Mouse (Mus musculus) adrenal gland, postnatal 36 days (tissue): ENCODE measurements at regions not wholly inside any gene's neighbourhood (a gene's known extent, or its start where the extent isn't known, plus 50 kb on each side); places are given as distances from the start of the nearest gene placed in this dataset.

Source experiments
- DNase-seq, 2 experiments: peaks; one replicate each; pipeline ENCODE4 v3.0.0; 2021; ENCODE audit warnings: mixed read lengths in 1 of 2

- no peak for DNase-seq
These were observed 852.0 kb upstream of the Agtr1b start for GRCm38 (mm10) chr3:21218936-21219335.

DNA sequence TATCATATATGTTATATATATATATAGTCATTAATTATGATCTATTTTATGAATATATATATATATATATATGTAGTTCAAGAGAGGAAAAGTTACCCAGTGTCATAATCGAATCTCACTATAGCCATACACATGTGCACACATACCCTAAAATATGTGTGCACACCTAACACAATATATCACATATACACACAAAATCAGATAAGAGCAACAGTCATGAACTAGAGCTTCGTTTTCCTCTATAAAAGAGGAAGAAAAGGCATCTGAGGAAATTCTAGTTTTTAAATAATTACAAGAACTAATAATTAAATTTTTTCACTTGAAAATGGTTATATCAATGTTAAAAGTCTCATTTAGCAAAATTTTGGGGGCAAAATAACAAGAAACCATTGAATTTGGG is 835.3 kb upstream of the Tbl1xr1 start:
- DNase-seq: no peak

GRCm38 (mm10) chr3:21256129-21256760 is 820.2 kb upstream of the Tbl1xr1 start:
- no peak for DNase-seq

DNA sequence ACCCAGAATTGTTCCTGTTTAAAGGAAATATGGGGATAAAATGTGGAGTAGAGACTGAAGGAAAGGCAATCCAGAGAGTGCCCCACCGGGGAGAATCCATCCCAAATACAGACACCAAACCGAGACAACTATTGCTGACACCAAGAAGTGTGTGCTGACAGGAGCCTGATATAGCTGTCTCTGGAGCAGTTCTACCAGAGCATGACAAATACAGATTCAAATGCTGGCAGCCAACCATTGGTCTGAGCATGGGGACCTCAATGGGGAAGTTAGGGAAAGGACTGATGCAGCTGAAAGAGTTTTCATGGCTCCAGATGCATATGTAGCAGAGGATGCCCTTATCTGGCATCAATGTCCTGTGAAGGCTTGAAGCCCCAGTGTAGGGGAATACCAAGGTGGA is 813.1 kb upstream of the Tbl1xr1 start:
- no peak for DNase-seq

- no peak for DNase-seq
These were observed 811.0 kb upstream of the Tbl1xr1 start for GRCm38 (mm10) chr3:21265491-21265890.

DNA sequence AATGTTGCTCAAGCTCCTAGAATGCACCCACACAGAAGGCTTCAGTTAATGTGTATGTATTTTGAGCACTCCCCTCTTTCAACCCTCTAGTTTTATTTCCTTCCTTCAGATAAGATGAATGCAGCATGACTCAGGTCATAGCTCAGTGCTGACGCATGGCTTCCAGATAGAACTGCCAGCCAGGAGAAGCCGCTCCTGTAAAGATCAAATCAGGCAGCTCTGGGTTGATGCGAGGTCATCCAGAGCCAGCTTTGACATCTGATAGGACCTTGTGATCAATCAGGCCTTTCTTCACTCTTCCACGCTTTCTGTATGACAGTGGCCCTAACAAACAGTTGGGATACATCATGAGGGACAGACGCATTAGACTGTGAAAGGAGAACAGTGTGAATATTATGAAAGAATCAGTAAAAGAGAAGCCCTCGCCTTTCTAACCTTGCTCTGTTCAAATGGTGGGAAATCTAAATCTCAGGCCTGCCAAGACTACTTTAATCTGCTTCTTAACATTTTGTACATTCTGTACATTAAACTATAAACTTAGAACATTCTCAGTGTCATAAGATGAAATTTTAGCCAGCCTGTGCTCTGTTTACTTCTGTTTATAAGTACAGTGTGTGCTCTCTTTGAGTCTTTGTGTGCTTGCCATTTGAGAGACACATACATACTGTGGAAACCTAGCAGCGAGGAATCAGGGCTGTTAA is 807.9 kb upstream of the Tbl1xr1 start:
- peak; percentile 75 to 79 for DNase-seq

DNA sequence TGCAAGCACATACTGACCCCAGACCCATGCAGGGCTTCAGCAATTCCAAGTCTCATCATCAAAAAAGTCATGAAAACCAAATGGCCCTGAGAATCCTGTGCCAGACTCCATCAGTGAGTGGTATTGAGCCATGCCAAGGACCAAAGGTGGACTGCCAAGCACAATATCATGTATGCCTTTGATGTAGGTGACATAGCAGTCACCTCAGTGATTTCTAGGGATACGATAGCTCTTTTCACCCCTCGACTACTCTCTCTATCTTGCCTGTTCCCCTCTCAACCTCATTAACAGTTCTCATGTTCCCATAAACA is 807.4 kb upstream of the Tbl1xr1 start:
- no peak for DNase-seq

DNA sequence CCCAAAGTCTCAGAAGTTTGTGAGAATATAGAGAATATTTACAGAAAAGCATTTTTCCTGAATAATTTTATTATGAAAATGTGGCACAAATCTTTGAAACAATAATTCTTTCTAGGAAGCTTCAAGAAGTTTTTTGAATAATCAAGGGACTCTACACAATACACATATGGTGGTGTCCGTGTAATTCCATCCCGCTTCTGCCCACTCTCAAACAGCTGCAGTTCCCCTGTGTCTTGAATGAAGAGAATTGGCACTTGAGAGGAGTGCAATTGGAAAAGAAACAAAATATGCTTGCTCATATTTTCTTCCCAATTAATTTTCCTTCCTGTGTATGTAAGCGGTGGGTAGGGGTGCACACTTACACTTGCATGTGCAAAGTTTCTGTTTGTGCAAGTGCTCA is 805.7 kb upstream of the Tbl1xr1 start:
- DNase-seq: no peak

GRCm38 (mm10) chr3:21272219-21272618 is 804.2 kb upstream of the Tbl1xr1 start:
- DNase-seq: peak; percentile 38 to 60

DNA sequence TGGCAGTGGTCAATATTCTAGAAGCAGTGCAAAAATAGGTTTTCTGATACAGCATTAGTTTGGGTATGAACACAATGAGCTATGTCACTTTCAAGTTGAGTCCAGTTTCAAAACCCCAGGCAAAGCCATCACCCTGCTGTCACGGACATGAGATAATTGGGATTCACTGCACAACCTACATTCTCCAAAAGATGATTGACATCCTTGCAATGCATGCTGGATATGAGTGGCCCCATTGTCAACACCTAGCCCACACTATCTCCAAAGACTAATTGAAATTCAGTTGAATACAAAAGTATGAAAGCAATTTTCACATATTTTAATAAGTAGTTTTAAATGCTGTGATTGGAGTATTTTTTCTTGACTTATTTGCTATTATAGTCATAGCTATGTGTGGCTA is 783.7 kb upstream of the Tbl1xr1 start:
- DNase-seq: no peak

DNA sequence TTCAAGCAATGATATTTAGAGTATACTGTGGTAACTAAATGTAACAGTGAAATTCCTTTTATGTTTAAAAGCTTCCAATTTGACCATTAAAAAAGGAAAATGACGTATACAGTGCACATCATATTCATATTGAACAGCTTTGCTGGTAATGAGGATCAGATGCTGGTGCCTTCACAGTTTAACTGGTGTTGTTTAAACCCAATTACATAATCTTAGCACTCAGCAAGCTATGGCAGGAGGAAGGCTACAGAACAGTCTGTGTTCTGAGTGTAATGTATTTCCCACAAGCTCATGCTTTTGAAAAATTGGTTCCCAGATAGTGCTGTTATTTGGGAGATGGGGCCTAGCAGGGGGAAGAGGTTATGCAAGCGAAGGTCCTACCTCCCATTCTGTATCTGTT is 783.1 kb upstream of the Tbl1xr1 start:
- no peak for DNase-seq

DNA sequence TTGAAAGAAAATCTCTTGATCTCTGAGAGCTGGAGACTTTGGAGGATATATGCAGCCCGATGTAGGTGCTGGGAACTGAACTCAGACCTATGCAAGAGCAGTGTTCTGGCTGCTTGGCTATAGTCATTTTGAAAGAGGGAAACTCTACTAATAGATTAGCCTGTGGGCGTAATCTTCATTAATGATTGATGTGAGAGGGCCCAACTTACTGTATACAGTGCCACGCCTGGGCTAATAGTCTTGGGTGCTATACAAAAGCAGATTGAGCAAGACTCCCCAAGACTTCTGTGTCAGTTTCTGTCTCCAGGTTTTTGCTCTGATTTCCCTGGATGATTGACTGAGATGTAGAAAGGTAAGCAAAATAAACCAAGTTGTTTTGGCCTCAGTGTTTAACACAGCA is 781.7 kb upstream of the Tbl1xr1 start:
- DNase-seq: no peak

- no peak for DNase-seq
These were observed 779.8 kb upstream of the Tbl1xr1 start for GRCm38 (mm10) chr3:21296581-21297110.

GRCm38 (mm10) chr3:21325329-21325896 is 751.0 kb upstream of the Tbl1xr1 start:
- DNase-seq: no peak

GRCm38 (mm10) chr3:21341916-21342315 is 734.5 kb upstream of the Tbl1xr1 start:
- no peak for DNase-seq

GRCm38 (mm10) chr3:21343095-21343494 is 733.4 kb upstream of the Tbl1xr1 start:
- no peak for DNase-seq

- DNase-seq: no peak
These were observed 727.0 kb upstream of the Tbl1xr1 start for GRCm38 (mm10) chr3:21349421-21349820.

DNA sequence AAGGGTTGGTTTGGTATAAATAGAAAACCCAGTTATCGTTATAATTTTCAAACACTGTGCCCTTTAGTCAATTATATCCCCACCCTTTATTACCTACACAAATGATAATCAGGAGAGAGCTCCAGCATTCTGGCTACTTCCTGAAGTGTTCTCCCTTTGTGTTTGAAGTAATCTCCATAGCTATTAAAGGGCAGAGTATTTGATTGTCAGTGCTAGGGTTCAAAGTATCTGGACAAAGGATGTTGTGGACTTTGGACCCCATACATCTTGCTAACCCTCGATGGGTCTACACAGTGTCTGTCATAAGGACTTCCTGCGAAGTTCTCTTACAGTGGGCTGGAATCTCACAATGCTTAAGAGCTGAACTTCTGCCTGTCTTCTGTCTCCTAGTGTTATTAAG is 720.3 kb upstream of the Tbl1xr1 start:
- no peak for DNase-seq

DNA sequence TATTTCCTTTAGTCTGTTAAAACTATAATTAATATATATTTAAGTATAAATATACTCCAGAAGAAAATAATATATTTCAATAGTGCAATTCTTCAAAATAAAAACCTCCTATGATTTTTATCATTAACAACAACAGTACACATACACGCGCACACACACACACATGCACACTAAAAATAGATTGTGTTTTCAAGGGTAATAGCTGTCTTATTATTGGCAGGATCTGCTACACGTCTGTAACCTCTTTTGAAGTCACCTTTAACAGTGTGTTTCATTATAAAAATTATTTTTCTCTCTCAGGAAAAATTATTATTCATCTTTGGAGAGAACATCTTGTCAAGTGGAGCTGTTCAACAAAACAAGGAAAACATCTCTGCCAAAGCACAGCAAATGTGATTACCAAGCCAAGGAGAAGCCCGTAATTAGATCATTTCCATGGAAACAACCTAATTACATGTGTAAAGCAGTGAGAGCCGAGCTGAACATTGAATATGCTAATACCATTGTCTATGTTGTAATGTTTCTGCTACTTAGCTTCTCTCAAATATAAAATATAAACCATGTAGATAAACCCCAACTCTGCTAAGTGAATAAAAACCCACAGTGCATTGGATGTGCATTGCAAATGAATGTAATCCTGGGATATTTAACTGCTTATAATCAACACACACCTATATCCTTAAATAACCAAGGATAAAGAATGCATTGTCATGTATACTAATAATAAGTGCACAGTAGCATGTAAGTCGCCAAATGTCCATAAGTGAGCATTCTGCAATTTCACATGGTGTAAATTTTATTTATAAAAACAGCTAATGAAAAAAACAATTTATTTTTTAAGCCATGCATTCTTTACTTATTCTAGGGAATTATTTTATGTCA is 719.4 kb upstream of the Tbl1xr1 start:
- no peak for DNase-seq

GRCm38 (mm10) chr3:21358068-21358467 is 718.4 kb upstream of the Tbl1xr1 start:
- DNase-seq: no peak

DNA sequence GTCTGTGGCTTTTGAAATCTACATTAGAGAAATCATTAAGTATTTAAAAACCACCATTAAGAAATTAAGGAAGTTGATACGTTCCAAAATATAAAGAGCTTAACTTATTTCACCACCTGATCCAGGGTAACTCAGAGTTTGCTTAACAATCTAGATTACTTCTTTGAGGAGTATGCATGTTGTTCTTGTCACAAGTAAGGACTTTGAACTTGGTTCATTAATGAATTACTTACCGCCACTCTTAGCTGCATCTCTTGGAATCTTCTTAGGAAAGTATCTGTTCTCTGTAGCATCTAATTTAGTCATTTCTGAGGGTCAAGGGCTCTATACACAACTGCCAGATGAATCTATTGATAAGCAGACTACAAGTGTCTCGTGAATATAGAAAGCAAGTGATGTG is 715.4 kb upstream of the Tbl1xr1 start:
- DNase-seq: no peak

DNA sequence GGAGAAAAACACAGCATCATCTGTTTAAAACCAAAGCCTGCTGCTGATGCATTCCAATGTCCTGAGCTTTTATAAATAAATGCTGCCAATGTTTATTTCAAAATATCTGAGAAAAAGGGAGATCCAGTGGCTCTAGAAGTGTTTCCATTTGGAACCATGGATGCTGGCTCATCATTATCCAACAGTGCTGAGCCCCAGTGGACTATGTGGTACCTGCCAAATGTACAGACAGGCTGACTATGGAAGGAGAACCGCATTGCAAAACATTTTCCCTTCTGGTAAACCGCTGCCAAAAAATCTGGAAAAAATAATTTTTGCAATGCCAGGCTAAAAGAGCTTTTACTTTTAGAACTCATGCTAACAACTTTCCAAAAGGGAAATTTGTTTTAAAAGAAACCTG is 696.6 kb upstream of the Tbl1xr1 start:
- peak in 1 of 2 experiments; percentile 6 for DNase-seq

GRCm38 (mm10) chr3:21381072-21381471 is 695.4 kb upstream of the Tbl1xr1 start:
- DNase-seq: no peak
